Mouse (Mus musculus) myocyte (in vitro differentiated cells): Measurements from ENCODE around the gene Gria4. TPM values are rescaled to one million over a fixed set of nuclear protein-coding genes. Genes with fewer than 3 reads are reported as not detected.
"Not testable (repeated sequence)": the region's sequence is repeated elsewhere in the genome, so short reads cannot be mapped to it uniquely, and the experiment has no call there.

Experiments
- H3K27me3 ChIP-seq: one replicate; pipeline ENCODE4 v1.6.1; 2011; ENCODE audit not compliant: control insufficient read depth, insufficient read depth, insufficient read length
- H3K36me3 ChIP-seq: one replicate; pipeline ENCODE4 v1.6.1; 2011; ENCODE audit not compliant: control insufficient read depth, insufficient read depth
- H3K4me2 ChIP-seq: one replicate; pipeline ENCODE4 v1.6.1; 2011; ENCODE audit warnings: low read depth, control low read depth
- H3K4me3 ChIP-seq: one replicate; pipeline ENCODE4 v1.5.1; 2011; ENCODE audit warnings: mild to moderate bottlenecking, control low read depth, moderate library complexity
- H3K79me2 ChIP-seq: one replicate; pipeline ENCODE4 v1.6.1; 2011; ENCODE audit not compliant: control insufficient read depth, insufficient read depth
- H3ac ChIP-seq: one replicate; pipeline ENCODE4 v1.6.1; 2011; ENCODE audit not compliant: control insufficient read depth, insufficient read length
- CEBPB ChIP-seq: IDR thresholded peaks from 2 replicates; pipeline ENCODE4 v1.6.1; 2011; ENCODE audit warnings: mild to moderate bottlenecking, moderate library complexity; ENCODE audit not compliant: poor library complexity, insufficient read depth, severe bottlenecking
- E2F4 ChIP-seq: IDR thresholded peaks from one replicate; pipeline ENCODE4 v1.6.1; 2011; ENCODE audit warnings: mild to moderate bottlenecking, control low read depth, moderate library complexity; ENCODE audit not compliant: insufficient read depth
- MAX ChIP-seq: IDR thresholded peaks from one replicate; pipeline ENCODE4 v1.6.1; 2011; ENCODE audit warnings: low read depth, mild to moderate bottlenecking, control low read depth
- MYOD1 ChIP-seq, 3 experiments: IDR thresholded peaks; one replicate each; pipeline ENCODE4 v1.6.1; 2011; ENCODE audit warnings: control low read depth in 2 of 3, low read depth in 2 of 3, mild to moderate bottlenecking in 2 of 3, moderate library complexity in 1 of 3; ENCODE audit not compliant: insufficient read length in 2 of 3, control insufficient read depth in 1 of 3
- MYOG ChIP-seq, 3 experiments: IDR thresholded peaks; one replicate each; pipeline ENCODE4 v1.6.1; 2011; ENCODE audit warnings: control low read depth in 2 of 3, low read depth in 2 of 3, mild to moderate bottlenecking in 2 of 3; ENCODE audit not compliant: insufficient read length in 2 of 3, control insufficient read depth in 1 of 3, insufficient read depth in 1 of 3
- POLR2A ChIP-seq: IDR thresholded peaks from one replicate; pipeline ENCODE4 v1.6.1; 2011; ENCODE audit warnings: low read depth, mild to moderate bottlenecking, control low read depth, moderate library complexity; ENCODE audit not compliant: insufficient read length
- POLR2AphosphoS2 ChIP-seq: IDR thresholded peaks from one replicate; pipeline ENCODE4 v1.6.1; 2011; ENCODE audit warnings: low read depth, control low read depth; ENCODE audit not compliant: insufficient read length
- REST ChIP-seq: IDR thresholded peaks from one replicate; pipeline ENCODE4 v1.6.1; 2011; ENCODE audit warnings: mild to moderate bottlenecking, control low read depth, moderate library complexity; ENCODE audit not compliant: insufficient read depth, insufficient read length
- SRF ChIP-seq: IDR thresholded peaks from one replicate; pipeline ENCODE4 v1.6.1; 2011; ENCODE audit warnings: low read depth; ENCODE audit not compliant: control insufficient read depth, insufficient read length
- TCF12 ChIP-seq: IDR thresholded peaks from one replicate; pipeline ENCODE4 v1.6.1; 2011; ENCODE audit warnings: mild to moderate bottlenecking, control low read depth; ENCODE audit not compliant: poor library complexity, insufficient read depth, severe bottlenecking
- TCF3 ChIP-seq: IDR thresholded peaks from one replicate; pipeline ENCODE4 v1.6.1; 2011; ENCODE audit warnings: low read depth, control low read depth; ENCODE audit not compliant: insufficient read length
- USF1 ChIP-seq: IDR thresholded peaks from one replicate; pipeline ENCODE4 v1.6.1; 2011; ENCODE audit warnings: low read depth, mild to moderate bottlenecking, control low read depth, moderate library complexity
- polyA plus RNA-seq: library from polyadenylated mRNA; unstranded; fragments of >200 nt; fragmentation: generic; extraction: Trizol; gene quantifications from one replicate; pipeline ENCODE4 v1.2.1, GENCODE M21; 2012; ENCODE audit warnings: missing spikeins

The Gria4 gene
- polyA plus RNA-seq = not detected

DNA sequence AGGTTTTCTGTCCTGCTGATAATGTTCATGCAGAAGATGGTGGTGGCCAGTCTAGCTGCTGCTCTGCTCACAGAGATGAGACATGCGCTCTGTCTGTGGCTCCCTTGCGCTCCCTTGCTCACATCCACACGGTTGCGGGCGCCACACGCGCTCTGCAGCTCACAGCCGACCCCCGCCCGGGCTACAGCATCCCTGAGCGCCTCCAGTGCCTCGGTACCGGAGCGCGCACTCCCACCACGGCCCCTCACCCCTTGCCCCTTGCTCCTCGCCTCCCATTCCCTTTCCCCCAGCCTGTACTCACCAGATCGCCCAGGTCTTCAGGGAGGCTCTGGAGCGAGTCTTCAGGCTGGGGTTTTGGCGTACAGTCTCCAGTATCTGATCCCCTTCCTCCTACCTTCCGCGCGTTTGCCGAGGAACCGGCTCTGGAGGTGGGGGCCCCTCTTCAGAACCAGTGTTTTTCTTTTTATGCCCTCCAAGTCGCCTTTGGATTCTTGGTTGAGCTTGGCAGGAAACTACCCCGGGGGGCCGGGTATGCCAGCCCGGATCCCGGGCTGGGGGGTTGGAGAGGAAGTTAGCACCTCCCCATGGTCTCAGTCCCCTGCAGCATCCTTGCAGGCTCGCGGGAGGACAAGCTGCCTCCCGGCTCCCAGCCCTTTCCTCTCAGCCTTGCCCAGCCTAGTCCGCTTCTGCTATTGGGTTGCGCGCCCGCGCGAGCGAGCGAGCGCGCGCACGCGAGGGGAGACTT lies at the start of gene Gria4:
Gria4 (minus strand) TSS at position 691 of the 745 bp plus-strand sequence.
- Histone ChIP-seq H3ac (no peak within 1 kb of the TSS), H3K4me3 (no peak within 1 kb of the TSS), H3K36me3 (no peaks in the 10 kb centered on the region), H3K27me3 (no peaks in the 10 kb centered on the region), H3K4me2 (no peak within 1 kb of the TSS), H3K79me2 (no peaks in the 10 kb centered on the region)
- no peak for TF ChIP-seq REST

GRCm38 (mm10) chr9:4810941-4811340 lies 14.9 kb upstream of the Gria4 start:
- not testable (repeated sequence) for H3K4me2 ChIP-seq, H3K79me2 ChIP-seq, H3ac ChIP-seq, H3K36me3 ChIP-seq, H3K27me3 ChIP-seq, H3K4me3 ChIP-seq

DNA sequence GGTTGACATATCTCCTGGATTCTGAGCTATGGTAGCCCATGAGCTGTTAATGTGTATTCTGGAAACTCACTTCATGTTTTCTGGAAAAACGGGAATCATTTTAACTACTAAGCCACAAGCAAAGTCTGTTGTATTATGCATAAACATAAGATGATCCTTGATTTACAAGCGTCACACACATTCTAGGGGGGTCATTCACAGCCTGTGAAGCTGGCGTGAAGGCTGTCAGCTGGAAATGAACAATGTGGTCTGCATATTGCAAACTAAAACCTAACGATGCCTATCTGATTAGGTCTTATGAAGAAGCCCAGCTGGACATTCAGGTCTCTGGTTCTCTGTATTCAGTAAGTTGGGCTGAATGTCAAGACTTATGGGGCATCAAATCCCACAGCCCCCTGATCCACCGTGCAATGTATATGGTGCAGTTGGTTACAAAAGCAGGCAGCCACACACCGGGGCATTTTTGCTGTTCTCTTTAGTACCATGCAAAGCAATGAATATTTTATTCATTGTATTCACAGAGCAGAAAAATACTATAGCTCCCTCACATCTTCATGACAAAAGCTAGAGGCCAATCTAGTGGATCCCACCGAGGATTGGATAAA lies 7.2 kb upstream of the Gria4 start:
- Histone ChIP-seq H3K79me2 (no peaks in the 10 kb centered on the region), H3K4me2 (no peak overlapping the region), H3K4me3 (no peak overlapping the region), H3ac (no peak overlapping the region), H3K27me3 (no peaks in the 10 kb centered on the region), H3K36me3 (no peaks in the 10 kb centered on the region)
- TF ChIP-seq CEBPB (no peak), USF1 (no peak), MAX (no peak), E2F4 (no peak), POLR2A (no peak), TCF3 (no peak), MYOG (IDR thresholded peaks at IDR 0.05; ENCODE audit: control insufficient read depth in 1 of 3, insufficient read depth in 1 of 3, insufficient read length in 2 of 3, low read depth in 2 of 3) (no peak), POLR2AphosphoS2 (no peak), TCF12 (no peak), REST (no peak), MYOD1 (IDR thresholded peaks at IDR 0.05; ENCODE audit: control insufficient read depth in 1 of 3, insufficient read length in 2 of 3, low read depth in 2 of 3) (no peak)

- Histone ChIP-seq H3K4me2 (no peak overlapping the region), H3K36me3 (no peaks in the 10 kb centered on the region), H3K27me3 (no peaks in the 10 kb centered on the region), H3K4me3 (no peak overlapping the region), H3K79me2 (no peaks in the 10 kb centered on the region), H3ac (no peak overlapping the region)
- TF ChIP-seq TCF3 (no peak), CEBPB (no peak), TCF12 (no peak), POLR2A (no peak), SRF (no peak), USF1 (no peak), MAX (no peak), REST (no peak), MYOD1 (IDR thresholded peaks at IDR 0.05; ENCODE audit: control insufficient read depth in 1 of 3, insufficient read length in 2 of 3, low read depth in 2 of 3) (no peak), POLR2AphosphoS2 (no peak), E2F4 (no peak), MYOG (IDR thresholded peaks at IDR 0.05; ENCODE audit: control insufficient read depth in 1 of 3, insufficient read depth in 1 of 3, insufficient read length in 2 of 3, low read depth in 2 of 3) (no peak)
Observed at GRCm38 (mm10) chr9:4797396-4797795, 1.4 kb upstream of the Gria4 start.

DNA sequence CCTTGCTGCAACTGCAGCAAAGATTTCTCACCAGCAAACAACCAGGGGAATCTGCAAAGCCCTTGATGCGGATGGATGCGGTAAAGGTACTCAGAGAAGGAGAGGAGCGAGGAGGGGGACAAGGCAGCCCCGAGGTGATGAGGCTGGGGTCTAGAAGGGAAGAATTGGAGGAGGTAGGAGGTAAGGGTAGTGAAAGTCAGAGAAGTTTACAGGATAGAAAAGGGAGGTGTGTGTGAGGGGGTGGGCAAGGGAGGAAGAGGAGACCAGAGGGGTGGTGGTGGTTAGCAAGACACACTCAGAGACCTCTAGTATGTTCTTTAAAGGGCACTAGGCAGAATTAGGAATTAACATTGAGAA lies 233 bp upstream of the Gria4 start:
- no peak for TF ChIP-seq TCF3
- TF ChIP-seq MYOG (IDR thresholded peaks at IDR 0.05; ENCODE audit: control insufficient read depth in 1 of 3, insufficient read depth in 1 of 3, insufficient read length in 2 of 3, low read depth in 2 of 3) = no peak
- no peak overlapping the region for H3K4me2 ChIP-seq
- H3K27me3 ChIP-seq = no peaks in the 10 kb centered on the region
- no peaks in the 10 kb centered on the region for H3K79me2 ChIP-seq
- no peak overlapping the region for H3K4me3 ChIP-seq
- no peaks in the 10 kb centered on the region for H3K36me3 ChIP-seq
- H3ac ChIP-seq = no peak overlapping the region
